Mouse (Mus musculus) adrenal gland (tissue): ENCODE data around the gene Cachd1.

ENCODE experiments used
- intact Hi-C: fragments of 180-260 bp; cut with DNase I; formaldehyde crosslinking; loops from one replicate; pipeline ENCODE4 v1.15.1; 2025
- long read RNA-seq, 2 experiments: library from polyadenylated mRNA; unstranded; transcript quantifications; one replicate each; pipeline ENCODE4 v2.0.0; 2020; ENCODE audit warnings: borderline replicate concordance in 1 of 2; ENCODE audit not compliant: insufficient replicate concordance in 1 of 2

Cachd1 gene
- long read RNA-seq, experiment 1, full-length matches to known transcripts: 2 of 5 reads
- long read RNA-seq, experiment 1, partial matches to known transcripts: 2 of 5 reads
- long read RNA-seq, experiment 1, other reads (novel, unspliced or antisense): 1 of 5 reads
- long read RNA-seq, experiment 2, full-length matches to known transcripts: 1 of 6 reads
- long read RNA-seq, experiment 2, partial matches to known transcripts: 0 of 6 reads
- long read RNA-seq, experiment 2, other reads (novel, unspliced or antisense): 5 of 6 reads

DNA sequence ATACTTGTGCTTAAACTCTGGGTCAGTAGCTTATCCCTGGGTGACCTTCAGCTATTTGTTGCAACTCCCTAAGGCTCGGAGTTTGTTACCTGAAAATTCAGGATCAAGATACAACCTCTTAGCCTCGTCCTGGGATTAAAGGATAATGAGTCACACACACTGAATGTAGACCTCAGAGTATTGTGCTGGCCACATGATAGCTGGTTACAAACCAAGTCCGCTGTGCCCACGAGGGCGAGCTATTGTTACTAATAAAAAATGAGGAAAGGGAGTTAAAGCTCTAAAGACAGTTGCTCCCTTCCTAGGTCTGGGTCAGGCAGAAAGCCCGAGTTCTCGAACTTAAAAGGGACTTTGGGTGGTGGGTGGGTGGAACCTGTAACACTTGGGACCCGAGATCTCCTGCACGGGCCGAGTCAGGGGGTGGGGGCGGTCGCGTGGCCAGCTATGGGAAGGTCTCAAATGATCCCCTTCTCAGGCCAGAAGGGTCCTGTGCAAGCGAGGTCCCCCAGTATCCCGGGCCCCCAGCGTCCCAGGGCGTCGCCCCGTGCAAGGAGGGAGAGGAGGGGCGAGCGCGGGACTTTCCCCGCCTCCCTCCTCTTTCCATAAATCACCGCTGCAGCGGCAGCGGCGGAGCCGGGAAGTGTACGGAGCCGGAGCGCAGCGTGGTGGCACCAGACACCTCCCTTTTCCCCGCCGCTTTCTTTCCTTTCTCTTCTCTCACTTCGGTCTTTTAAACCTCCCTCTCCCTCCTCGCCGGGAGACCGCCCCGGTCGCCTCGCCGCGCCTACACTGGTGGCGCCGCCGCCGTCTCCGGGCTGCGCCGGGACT, at the start of gene Cachd1:
Gene Cachd1, plus strand, starts transcription at position 633 of the 828 bp plus-strand sequence.
- intact Hi-C loops: loop anchor here (5.0 kb wide), 1 partner anchor 211 kb away; no protein-coding TSS in a partner anchor

DNA sequence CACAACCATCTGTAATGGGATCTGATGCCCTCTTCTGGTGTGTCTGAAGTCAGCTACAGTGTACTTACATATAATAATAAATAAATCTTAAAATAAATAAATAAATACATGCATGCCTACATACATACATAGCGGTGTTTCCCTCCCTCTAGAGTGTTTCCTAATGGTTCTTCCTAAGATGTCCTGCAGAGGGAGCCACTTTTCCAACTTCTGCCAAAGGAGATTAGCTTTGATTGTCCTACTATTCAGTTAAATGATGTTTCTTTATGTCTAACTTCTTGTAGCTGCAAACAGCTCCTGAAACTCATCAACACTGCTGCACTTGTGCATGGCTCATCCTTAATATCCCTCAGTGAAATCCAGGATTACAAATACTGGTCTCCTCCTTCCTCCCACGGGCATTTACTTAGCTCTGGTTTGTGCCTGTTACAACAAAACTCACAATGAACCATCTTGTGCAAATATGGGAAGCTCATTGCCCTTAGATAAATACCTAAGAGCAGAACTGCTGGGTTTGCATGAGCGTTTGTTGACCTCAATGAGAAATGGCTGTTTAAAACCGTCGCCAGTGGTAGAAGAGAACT, 47.5 kb upstream of the Cachd1 start:
- intact Hi-C loops: loop anchor here (2.0 to 10.0 kb wide), 2 partner anchors 258 to 416 kb away; no protein-coding TSS in a partner anchor

DNA sequence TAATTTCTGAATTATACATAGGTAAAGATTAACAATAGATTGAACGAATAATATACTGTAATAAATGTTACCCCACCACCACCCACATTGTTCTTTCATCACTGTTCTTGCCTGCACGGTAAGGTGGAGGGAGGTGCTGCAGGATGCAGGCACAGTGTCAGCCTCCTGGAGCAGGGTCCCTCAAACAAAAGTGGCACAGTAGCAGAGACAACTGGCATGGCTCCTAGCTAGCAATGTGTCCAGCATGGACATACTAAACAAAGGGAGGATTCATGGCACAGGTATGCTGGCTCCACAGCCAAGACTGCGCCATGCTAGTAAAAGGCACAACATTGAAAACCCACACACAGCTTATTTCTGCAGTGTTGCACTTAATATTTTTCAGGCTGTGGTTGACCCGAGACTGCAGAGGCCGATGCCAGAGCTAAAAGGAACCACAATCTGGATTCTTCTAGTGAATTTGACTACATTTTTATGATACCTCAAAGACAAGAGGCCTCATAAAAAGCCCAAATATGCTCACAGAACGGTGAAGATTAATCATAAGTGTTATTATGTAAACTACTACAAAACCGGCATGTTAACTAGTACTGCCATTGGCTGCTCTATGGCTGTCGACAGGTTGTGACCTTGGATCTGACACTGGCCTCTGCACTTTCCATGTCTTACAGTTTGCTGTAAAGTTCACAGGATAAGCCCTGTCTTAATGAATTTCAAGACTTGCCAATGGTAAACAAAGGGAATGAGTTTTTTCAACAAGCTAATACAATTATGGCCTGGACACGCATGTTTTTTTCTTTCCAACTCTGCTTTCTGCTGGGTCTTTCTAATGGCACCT, 41.2 kb upstream of the Cachd1 start:
- intact Hi-C loops: no loop called here

DNA sequence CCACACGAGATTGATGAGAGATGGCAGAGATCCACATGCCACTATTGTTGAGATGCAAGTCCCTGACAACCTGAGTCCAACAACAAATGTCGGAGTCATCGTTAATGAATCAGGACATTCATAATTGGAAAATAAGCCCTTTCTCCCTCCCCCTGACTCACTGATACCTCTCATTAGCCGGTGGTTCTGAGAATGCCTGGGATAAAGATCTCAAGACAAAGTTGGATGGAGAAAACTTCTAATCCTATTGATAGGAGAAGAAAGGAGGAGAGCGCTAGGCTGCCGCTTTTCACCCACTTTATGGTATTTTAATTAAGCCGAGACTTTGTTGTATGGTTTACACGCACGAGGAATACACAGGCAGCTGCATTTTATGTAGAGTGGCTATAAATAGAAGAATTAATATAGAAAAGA, 40.5 kb upstream of the Cachd1 start:
- intact Hi-C loops: no loop called here

DNA sequence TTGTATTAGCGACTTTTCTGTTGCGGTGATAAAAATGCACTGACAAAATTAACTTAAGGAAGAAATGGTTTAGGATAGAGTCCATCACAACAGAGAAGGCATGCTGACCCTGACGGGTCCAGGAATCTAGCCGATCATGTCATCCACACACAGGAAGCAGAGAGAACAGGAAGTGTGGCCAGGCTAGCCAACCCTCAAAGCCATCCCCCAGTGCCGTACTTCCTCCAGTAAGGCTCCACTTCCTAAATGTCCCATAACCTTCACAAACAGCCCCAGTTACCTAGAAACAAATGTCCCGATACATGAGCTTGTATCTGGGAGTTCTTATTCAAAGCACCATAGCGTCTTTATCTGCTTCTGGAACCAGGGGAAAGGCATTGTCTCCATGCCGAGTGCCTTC, 32.9 kb upstream of the Cachd1 start:
- intact Hi-C loops: no loop called here

DNA sequence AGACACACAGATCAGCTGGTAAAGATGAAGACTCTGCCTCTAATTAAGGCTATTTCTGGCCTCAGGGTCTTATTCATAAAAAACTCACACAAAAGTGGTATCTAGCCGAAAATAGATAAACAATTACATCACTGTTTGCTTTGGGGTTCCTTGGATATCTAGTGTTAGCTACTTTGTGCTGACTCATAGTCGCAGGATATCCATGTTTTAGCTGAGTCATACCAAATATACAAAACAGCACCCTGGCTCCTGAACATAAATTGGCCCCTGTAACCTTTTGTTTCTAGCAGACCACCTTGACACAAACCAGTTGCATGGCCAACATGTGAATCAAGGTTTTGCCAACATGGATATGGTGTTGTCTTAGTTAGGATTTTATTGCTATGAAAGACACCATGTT, 24.2 kb upstream of the Cachd1 start:
- intact Hi-C loops: no loop called here

DNA sequence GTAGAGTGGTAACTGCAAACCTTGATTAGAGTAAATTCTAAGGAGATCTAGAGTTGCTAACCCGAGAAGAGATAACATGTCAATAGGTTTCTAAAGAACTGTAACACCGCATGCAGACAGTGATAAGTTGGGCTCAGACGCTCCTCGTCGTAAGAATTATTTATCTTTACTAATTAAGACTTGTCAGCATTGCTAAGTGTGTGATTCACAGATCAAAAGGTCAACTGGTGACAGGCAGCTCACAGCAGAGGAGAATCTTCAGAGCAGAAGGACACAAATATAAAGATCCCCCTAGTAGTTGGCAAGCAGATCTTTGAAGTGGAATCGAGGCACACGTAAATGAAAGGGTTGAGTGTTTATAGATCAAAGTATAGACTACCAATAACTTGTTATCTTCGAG, 20.8 kb upstream of the Cachd1 start:
- intact Hi-C loops: no loop called here

DNA sequence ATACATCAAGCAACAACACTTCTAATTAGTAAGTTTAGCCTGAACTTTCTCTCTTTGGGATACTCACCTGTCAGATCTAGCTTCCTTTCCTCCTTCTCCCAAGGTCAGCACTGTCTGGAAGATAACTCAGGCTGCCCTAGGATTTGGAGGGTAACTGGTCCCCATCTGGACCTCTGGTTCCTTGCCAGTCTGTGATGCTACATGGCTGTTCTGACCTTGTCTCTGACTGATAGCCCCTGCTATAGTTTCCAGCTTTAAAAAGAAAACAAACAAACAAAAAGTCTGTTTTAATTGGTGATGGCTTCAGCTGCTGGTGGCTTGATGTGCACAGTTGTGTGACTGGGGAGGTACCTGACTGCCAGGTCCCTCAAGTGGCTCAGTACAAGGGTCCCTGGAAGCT, 20.0 kb upstream of the Cachd1 start:
- intact Hi-C loops: no loop called here

DNA sequence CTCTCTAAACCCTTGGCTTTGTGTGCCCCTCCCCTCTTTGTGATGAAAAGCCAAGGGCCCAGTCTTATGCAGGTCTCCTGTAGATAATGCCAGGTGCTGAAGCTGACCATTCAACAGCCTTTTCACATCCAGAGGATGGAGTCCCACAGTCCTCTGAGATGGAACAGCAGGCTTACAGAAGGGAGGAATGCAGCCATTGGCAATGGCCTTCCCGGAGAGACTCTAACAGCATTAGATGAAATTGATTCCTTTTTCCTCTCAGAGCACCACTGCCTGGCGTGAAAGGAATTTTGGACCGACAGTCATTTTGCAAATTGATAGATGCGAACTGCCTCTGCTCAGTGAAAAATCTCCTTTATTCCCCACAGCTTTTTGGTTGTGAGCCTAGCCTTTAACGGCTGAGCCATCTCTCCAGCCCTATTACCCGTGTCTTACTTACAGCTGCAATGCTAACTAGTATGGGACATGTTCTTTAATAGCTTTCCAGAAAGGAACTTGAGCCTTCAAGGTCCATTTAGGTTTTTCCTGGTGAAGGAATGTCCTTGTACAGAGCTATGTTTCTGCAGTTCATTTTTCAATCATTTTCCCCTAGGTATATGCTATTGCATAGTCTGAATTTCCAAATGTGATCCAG, 18.1 kb upstream of the Cachd1 start:
- intact Hi-C loops: no loop called here

DNA sequence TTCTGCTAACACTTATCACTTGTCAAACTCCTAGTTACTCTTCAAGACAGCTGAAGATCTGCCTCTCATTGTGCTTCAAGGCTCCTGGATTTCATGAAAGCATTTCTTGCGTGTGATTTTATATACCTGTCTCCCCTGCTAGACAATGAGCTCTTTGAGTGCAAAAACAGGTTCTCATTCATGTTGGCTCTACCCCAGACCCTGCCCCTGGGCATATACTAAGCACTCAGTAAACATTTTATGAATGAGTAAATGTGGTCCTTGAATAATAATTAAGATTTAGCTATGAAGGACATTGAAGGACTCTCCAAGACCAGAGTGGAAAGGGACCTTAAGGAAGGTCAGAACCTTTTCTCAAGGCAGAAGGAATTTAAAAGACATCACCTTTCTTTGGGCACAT, 16.9 kb upstream of the Cachd1 start:
- intact Hi-C loops: no loop called here

DNA sequence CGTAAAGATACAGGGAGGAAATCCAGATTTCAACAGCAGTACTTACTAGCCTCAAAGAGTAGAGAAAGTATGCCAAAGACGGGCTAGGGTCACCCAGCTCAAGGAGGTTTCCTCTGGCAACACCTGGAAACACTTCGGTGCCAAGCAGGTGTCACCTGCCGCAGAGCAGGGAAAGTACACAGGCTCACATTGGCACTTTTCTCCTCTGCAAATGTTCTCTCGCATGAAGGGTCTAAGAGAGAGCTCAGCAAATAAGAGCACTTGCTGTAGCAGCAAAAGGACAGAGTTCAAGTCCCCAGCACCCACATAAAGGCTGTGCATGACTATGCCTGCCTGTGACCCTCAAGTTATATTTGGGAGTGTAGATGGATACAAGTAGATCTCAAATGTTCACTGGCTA, 16.1 kb upstream of the Cachd1 start:
- intact Hi-C loops: no loop called here

DNA sequence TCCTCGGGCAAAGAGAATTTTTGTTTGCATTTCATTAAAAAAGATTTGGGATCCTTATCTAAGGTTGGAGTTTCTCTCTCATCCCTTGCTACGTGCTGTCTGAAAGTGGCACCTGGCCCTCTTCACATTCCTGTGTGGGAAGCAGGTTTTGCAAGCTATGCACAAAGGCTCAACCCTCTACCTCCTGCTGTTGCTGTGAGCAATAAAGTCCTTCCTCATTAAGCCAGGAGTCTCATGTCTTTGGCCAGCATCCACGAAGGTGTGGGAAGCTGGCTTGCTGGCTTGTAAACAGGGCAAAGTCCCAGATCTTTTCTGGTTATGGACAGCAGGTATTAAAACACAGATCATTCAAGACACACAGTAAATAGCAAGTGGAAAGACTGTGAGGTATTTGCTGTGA, 7.9 kb upstream of the Cachd1 start:
- intact Hi-C loops: no loop called here

DNA sequence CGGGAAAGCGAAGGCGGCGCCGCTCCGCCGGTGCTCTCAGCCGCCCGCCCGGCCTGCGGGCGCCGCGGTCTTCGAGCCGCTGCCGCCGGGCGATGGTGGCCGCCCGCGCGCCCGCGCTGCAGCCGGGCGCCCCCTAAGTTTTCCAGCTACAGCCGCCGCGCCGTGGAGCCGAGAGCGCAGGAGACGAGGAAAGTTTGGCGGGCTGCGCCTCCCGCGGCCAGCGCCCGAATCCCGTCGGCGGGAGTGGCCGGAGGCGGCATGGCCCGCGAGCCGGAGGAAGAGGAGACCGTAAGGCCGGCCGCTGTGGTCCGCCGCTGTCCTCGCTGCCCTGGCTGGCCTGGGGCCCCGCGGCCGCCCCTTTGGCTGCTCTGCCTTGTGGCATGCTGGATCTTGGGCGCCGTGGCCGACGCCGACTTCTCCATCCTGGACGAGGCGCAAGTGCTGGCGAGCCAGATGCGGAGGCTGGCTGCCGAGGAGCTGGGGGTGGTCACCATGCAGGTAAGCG, 448 bp downstream of the Cachd1 start:
- intact Hi-C loops: loop anchor here (5.0 kb wide), 1 partner anchor 210 kb away; no protein-coding TSS in a partner anchor

DNA sequence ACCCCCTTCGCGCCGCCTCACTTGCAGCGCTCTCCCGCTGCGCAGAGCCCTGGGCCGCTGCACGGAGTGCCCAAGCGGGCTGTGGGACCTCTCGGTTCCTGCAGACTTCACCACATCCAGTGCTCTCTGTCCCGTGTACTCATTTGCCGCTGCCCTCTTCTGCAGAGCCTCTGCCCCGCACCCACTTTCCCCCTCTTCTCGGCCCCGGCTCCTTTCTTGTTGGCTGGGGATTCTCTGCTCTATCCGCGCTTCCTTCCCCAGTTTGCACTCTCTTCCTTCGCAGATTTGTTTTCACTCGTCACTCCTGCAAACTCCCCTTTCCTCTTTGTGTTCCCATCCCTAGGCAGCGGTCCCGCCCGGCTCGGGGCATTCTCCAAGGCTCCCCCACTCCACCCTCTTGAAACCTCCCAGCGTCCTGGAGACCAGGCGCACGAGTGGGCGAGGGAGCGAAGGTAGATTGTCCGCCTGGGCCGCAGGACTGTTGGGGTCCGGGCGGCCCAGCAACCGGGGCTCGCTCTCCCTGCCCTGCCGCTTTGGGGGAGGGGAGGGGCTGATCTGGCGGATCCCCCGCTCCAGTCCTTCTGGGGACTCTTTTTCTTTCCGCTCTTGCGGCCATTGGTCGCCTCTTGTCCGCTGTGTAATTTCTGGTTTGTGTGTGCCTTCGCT, 1.0 kb downstream of the Cachd1 start:
- intact Hi-C loops: loop anchor here (5.0 kb wide), 1 partner anchor 210 kb away; no protein-coding TSS in a partner anchor

DNA sequence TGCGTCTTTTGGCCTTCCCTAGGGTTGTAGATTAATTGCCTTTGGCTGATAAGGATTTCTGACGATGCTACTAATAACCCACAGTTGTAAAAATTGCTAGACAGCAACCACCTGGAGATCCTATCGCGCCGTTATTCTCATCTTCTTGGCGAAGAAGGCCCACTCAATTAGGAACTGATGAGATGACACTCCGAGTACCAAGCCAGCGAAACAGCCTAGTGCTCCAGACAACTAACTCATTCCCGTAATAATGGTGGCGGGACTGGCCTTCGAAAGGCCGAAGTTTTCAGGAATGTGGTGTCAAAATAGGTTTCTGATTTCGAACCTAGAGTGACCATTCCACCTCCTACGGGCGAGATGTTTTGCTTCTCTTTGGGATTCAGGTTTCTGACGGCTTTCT, 1.6 kb downstream of the Cachd1 start:
- intact Hi-C loops: loop anchor here (5.0 kb wide), 1 partner anchor 209 kb away; no protein-coding TSS in a partner anchor

DNA sequence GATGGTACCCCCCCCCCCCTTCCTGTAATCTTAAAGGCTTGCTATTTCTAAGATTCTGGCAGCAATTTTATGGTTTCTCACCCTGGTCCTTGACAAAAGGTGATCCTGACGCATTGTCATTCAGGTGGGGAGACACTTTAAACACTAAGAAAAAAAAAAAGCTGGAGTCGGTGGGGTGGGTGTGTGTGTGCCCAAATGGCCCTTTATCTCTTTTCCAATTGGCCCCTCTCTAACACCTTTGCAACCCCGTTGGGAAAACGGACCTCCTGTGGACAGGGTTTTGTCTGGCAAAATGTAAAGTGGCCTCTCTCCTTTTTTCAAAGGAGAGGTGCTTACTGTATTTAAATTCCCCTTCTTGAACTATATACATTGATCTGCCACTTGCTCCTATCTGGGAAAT, 2.5 kb downstream of the Cachd1 start:
- intact Hi-C loops: loop anchor here (5.0 kb wide), 1 partner anchor 208 kb away; no protein-coding TSS in a partner anchor

DNA sequence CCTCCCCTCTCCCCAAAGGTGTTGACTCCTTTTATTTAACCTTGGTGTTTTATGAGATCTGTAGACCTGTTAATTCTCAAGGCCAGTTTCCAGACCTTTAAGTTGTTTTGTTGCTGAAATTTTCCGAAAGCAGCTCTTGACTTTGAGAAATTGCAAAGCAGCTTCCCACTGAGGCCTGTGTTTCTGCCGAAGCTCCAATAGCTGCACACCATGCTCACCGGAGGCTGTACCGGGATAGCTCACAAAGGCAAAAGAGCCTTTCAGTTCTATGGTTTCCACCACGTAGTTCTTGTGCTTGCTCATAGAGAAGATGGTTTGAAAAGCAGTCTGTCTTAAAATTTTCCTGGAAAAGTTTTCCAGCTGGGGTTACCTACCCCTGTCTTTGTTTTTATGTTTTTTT, 3.2 kb downstream of the Cachd1 start:
- intact Hi-C loops: loop anchor here (5.0 kb wide), 1 partner anchor 208 kb away; no protein-coding TSS in a partner anchor

DNA sequence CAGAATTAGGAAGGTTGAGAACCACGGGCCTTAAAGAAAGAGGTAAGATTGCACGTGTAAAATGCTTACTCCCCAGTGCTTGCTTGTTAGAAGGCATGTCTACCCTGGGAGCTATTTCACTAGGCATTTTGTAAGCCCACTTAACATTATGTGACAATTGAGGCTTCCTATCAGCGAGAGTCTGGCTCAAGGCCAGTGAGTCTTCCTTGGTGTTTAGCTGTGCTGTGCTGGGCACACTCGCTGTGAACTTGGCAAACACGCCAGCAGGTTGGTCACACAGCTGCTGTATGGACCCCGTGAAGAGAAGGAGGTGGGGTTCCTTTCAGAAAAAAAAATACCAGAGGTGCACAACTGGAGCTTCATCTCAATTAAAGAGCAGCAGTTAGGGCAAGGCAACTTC, 4.4 kb downstream of the Cachd1 start:
- intact Hi-C loops: no loop called here

DNA sequence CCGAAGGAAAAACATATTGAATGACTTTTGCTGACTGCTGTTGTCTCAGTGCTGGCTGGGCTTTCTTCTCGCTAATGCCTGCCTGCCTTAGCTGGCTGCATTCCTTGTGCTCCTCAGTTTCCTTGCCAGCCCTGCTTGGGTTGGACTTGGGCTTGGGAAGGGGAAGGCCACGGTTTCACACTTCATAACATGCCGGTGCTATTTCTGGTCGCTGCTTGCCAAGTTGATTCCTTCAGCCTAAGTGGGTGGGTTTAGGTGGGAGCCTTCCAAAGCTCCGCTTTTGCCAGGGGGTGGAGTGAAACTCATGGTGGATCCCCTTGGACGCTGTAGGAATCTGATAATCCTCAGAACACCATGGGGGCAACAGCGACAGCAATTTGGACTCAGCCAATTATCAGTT, 5.9 kb downstream of the Cachd1 start:
- intact Hi-C loops: no loop called here

DNA sequence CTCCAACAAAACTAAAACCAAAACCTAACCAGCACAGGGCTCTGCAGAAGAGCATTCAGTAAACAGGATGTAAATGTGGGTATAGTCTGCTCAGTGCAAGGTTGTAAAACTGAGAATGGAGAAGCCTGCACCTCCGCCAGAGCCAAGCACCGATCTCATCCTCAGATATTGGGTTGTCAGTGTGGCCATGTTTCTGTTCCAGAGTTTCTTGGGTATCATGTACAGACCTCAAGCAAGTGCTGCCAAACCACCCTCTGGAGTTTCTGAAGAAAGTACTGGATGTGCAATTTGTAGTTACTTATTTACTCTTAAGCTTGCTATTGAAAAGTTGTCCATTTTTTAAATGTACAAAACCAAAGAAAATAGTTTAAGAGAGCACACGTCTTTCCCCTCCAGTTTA, 6.4 kb downstream of the Cachd1 start:
- intact Hi-C loops: no loop called here
